Mouse (Mus musculus) C2C12 (cell line): ENCODE results near the gene Tbxa2r. TPM values are rescaled to one million over a fixed set of nuclear protein-coding genes. Genes with fewer than 3 reads are reported as not detected.
A peak's percentile ranks its signal among the peaks of the same experiment; 100 is the strongest.

ENCODE experiments used
- H3K27me3 ChIP-seq: one replicate; pipeline ENCODE4 v1.6.1; 2011; ENCODE audit not compliant: control insufficient read depth, insufficient read depth, insufficient read length
- H3K36me3 ChIP-seq: one replicate; pipeline ENCODE4 v1.6.1; 2011; ENCODE audit not compliant: control insufficient read depth, insufficient read depth
- H3K4me3 ChIP-seq: one replicate; pipeline ENCODE4 v1.5.1; 2011; ENCODE audit warnings: mild to moderate bottlenecking, control low read depth; ENCODE audit not compliant: poor library complexity, insufficient read depth, severe bottlenecking
- H3K79me2 ChIP-seq: one replicate; pipeline ENCODE4 v1.6.1; 2011; ENCODE audit not compliant: control insufficient read depth, insufficient read depth
- H3K79me3 ChIP-seq: one replicate; pipeline ENCODE4 v1.6.1; 2011; ENCODE audit warnings: low read depth, control low read depth
- H3ac ChIP-seq: one replicate; pipeline ENCODE3; 2011; ENCODE audit warnings: low read depth; ENCODE audit not compliant: control insufficient read depth, insufficient read length
- CEBPB ChIP-seq: IDR thresholded peaks from one replicate; pipeline ENCODE4 v1.6.1; 2011; ENCODE audit warnings: low read depth, mild to moderate bottlenecking, control low read depth, moderate library complexity
- CTCF ChIP-seq: IDR thresholded peaks from one replicate; pipeline ENCODE4 v1.5.1; 2011; ENCODE audit not compliant: control insufficient read depth, insufficient read depth, insufficient read length
- FOSL1 ChIP-seq: IDR thresholded peaks from one replicate; pipeline ENCODE4 v1.8.0; 2011; ENCODE audit warnings: mild to moderate bottlenecking, low read length; ENCODE audit not compliant: poor library complexity, insufficient read depth, severe bottlenecking
- MAX ChIP-seq: IDR thresholded peaks from one replicate; pipeline ENCODE4 v1.6.1; 2011; ENCODE audit warnings: mild to moderate bottlenecking, control low read depth
- MYOD1 ChIP-seq: IDR thresholded peaks from one replicate; pipeline ENCODE4 v1.6.1; 2011; ENCODE audit warnings: low read depth; ENCODE audit not compliant: control insufficient read depth, insufficient read length
- MYOG ChIP-seq: IDR thresholded peaks from one replicate; pipeline ENCODE4 v1.6.1; 2011; ENCODE audit not compliant: control insufficient read depth, insufficient read length; ENCODE audit errors: extremely low read depth
- USF1 ChIP-seq: IDR thresholded peaks from one replicate; pipeline ENCODE4 v1.6.1; 2011; ENCODE audit warnings: low read depth, mild to moderate bottlenecking, control low read depth, moderate library complexity
- polyA plus RNA-seq: library from polyadenylated mRNA; unstranded; fragments of >200 nt; fragmentation: generic; extraction: Trizol; gene quantifications from one replicate; pipeline ENCODE4 v1.2.1, GENCODE M21; 2012; ENCODE audit warnings: missing spikeins

The Tbxa2r gene
- polyA plus RNA-seq, 1 experiment = 0.02 TPM

- TF ChIP-seq FOSL1 = no peak
- no peak for TF ChIP-seq MYOG
- TF ChIP-seq USF1 = no peak
- Histone ChIP-seq H3K27me3 (no peaks in the 10 kb centered on the region), H3K36me3 (no peaks in the 10 kb centered on the region), H3K4me3 (no peak within 1 kb of the TSS), H3K79me2 (peaks cover 37% of the 10 kb centered on the region), H3ac (no peak within 1 kb of the TSS), H3K79me3 (peaks cover 26% of the 10 kb centered on the region)
Measured at GRCm38 (mm10) chr10:81291511-81292104, 36.9 kb upstream of the Tbxa2r start, which contains the start of gene Tjp3. Gene Tjp3 (minus strand): TSS chr10:81291581.

DNA sequence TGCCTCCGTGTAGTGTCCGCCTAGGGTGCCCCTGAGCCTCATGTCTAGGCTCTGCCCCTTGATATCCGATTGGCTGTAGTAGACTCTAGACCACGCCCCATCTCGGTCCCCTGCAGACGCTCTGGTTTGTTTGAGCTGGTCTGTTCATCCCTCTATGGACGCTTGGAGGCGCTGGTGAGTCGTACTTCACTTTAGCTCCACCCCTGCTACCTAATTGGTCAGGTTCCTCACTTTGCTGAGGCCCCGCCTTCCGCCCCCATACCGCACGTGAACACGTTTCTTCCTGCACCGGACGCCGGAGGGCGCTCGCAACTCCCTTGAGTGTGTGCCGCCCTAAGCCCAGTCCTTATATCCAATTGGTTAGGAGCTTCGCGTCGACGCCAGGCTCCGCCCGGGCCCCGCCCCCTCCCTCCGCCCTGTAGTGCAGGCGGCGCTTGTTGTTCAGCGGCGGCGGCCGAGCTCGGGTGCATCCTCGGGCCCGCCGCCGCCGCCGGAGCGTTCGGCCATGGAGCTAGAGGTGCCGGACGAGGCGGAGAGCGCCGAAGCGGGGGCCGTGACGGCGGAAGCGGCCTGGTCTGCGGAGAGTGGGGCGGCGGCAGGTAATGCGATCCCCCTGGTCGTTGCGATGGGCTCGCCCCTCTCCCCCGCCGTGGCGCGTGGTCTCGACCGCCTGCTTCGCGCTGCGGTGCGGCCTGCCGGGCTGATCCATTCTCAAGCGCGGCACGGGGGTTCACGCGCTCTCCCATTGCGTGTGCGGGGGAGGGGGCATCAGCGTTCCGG lies 35.8 kb upstream of the Tbxa2r start, which contains the start of gene Pip5k1c:
Pip5k1c (plus strand) TSS at position 410 of the 780 bp plus-strand sequence.
- no peak for TF ChIP-seq FOSL1
- no peak for TF ChIP-seq CEBPB
- peak; percentile 79 for TF ChIP-seq USF1
- TF ChIP-seq MAX = peak; percentile 81
- TF ChIP-seq CTCF = peak; percentile 84
- no peak for TF ChIP-seq MYOD1
- no peak for TF ChIP-seq MYOG
- H3K4me3 ChIP-seq = peak within 1 kb of the TSS; percentile 66
- H3ac ChIP-seq = peak within 1 kb of the TSS; percentile 95
- H3K79me3 ChIP-seq = peaks cover 36% of the 10 kb centered on the region
- no peaks in the 10 kb centered on the region for H3K36me3 ChIP-seq
- no peaks in the 10 kb centered on the region for H3K27me3 ChIP-seq
- peaks cover 48% of the 10 kb centered on the region for H3K79me2 ChIP-seq

GRCm38 (mm10) chr10:81293334-81294030 lies 35.0 kb upstream of the Tbxa2r start:
- H3K36me3 ChIP-seq = no peaks in the 10 kb centered on the region
- peaks cover 55% of the 10 kb centered on the region for H3K79me2 ChIP-seq
- H3ac ChIP-seq = peak overlapping the region; percentile 95
- H3K27me3 ChIP-seq = no peaks in the 10 kb centered on the region
- TF ChIP-seq FOSL1 (no peak), USF1 (no peak)
- peaks cover 43% of the 10 kb centered on the region for H3K79me3 ChIP-seq
- peak overlapping the region; percentile 66 for H3K4me3 ChIP-seq

- Histone ChIP-seq H3K4me3 (no peak overlapping the region), H3K79me2 (peaks cover 65% of the 10 kb centered on the region)
- TF ChIP-seq CEBPB (no peak), MYOD1 (no peak), MAX (no peak), FOSL1 (no peak), CTCF (no peak), USF1 (no peak), MYOG (no peak)
Measured at GRCm38 (mm10) chr10:81294442-81294841, 34.1 kb upstream of the Tbxa2r start.

DNA sequence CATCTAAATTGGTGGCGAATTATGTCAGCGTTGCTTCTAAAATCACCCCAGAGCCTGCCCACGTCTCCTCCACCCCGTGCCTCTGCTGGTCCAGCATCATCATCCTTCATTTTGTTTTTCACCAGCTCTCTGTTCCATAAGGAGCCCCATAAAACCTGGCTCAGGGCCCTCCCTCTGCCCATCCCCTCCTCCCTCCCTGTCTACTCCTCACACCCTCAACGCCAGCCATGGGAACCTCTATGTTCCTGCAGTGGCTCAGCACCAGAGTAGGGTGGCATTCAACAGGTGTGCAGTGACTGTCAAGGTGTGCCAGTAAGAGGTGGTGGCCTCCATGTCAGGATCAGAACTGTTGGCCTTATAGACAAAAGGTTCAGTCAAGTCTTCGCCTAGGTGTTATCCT lies 33.3 kb upstream of the Tbxa2r start:
- Histone ChIP-seq H3K27me3 (no peaks in the 10 kb centered on the region), H3K4me3 (no peak overlapping the region), H3K79me3 (peaks cover 50% of the 10 kb centered on the region), H3K36me3 (no peaks in the 10 kb centered on the region), H3K79me2 (peaks cover 72% of the 10 kb centered on the region), H3ac (no peak overlapping the region)
- TF ChIP-seq MAX (no peak), MYOG (no peak), FOSL1 (no peak), CEBPB (no peak), MYOD1 (no peak), CTCF (no peak), USF1 (no peak)

More at GRCm38 (mm10) chr10:81294442-81294841, 34.1 kb upstream of the Tbxa2r start:
- H3K79me3 ChIP-seq = peaks cover 50% of the 10 kb centered on the region
- H3ac ChIP-seq = no peak overlapping the region
- H3K27me3 ChIP-seq = no peaks in the 10 kb centered on the region
- no peaks in the 10 kb centered on the region for H3K36me3 ChIP-seq
